Mouse (Mus musculus) limb, embryonic 10.5 days (tissue): Measurements from ENCODE around the gene Cd300e. TPM values are rescaled to one million over a fixed set of nuclear protein-coding genes. Genes with fewer than 3 reads are reported as not detected.

Source experiments
- DNase-seq: peaks from one replicate; pipeline ENCODE4 v3.0.0-alpha.2; 2017; ENCODE audit warnings: low spot score
- H3K27ac ChIP-seq: fragments of 300-500 bp; sonication (generic); 2 replicates; pipeline ENCODE4 v1.5.1; 2016; ENCODE audit warnings: mild to moderate bottlenecking
- H3K27me3 ChIP-seq: fragments of 300-500 bp; sonication (generic); 2 replicates; pipeline ENCODE4 v1.6.1; 2016; ENCODE audit warnings: low read depth, mild to moderate bottlenecking; ENCODE audit not compliant: poor library complexity, severe bottlenecking
- H3K36me3 ChIP-seq: fragments of 300-500 bp; sonication (generic); 2 replicates; pipeline ENCODE4 v1.6.1; 2016; ENCODE audit warnings: mild to moderate bottlenecking, moderate library complexity
- H3K4me1 ChIP-seq: fragments of 300-500 bp; sonication (generic); 2 replicates; pipeline ENCODE4 v1.6.1; 2016
- H3K4me3 ChIP-seq: fragments of 300-500 bp; sonication (generic); 2 replicates; pipeline ENCODE4 v1.5.1; 2016; ENCODE audit warnings: mild to moderate bottlenecking, moderate library complexity
- H3K9me3 ChIP-seq: fragments of 300-500 bp; sonication (generic); replicated peaks from 2 replicates; pipeline ENCODE4 v1.6.1; 2016; ENCODE audit warnings: mild to moderate bottlenecking
- WGBS: fragments of 180-500 bp; shearing (Covaris S2); methylation state at CpG from one replicate; pipeline ENCODE4 v1.1.7; 2016; 5-methylcytosine and 5-hydroxymethylcytosine counted together
- polyA plus RNA-seq: library from polyadenylated mRNA; unstranded; fragments of >200 nt; fragmentation: Nextera tagmentation; extraction: Ambion mirVana; gene quantifications from 2 replicates; pipeline ENCODE4 v1.2.1, GENCODE M21; 2016

Cd300e gene
- not detected in 2 replicates for polyA plus RNA-seq

- 63% methylated on average over 5 of the region's 5 CpGs for WGBS
- H3K36me3 ChIP-seq = no peaks in the 10 kb centered on the region
- no peaks in the 10 kb centered on the region for H3K27me3 ChIP-seq
- no peak within 1 kb of the TSS for H3K4me3 ChIP-seq
- peaks cover 3% of the 10 kb centered on the region; the same call in 1 of the 2 replicates for H3K4me1 ChIP-seq
- H3K27ac ChIP-seq = no peak within 1 kb of the TSS
- H3K9me3 ChIP-seq = no peaks in the 10 kb centered on the region
- DNase-seq = no peak
These were observed at the start of gene Cd300e for GRCm38 (mm10) chr11:115062077-115062476. Gene Cd300e (minus strand): TSS chr11:115062177.

GRCm38 (mm10) chr11:115110271-115110670, 48.3 kb upstream of the Cd300e start:
- 95% methylated on average over 4 of the region's 5 CpGs for WGBS
- no peak overlapping the region for H3K4me3 ChIP-seq

GRCm38 (mm10) chr11:115108176-115108575, 46.2 kb upstream of the Cd300e start:
- no peak overlapping the region for H3K4me3 ChIP-seq
- no peaks in the 10 kb centered on the region for H3K36me3 ChIP-seq
- 93% methylated on average over 8 of the region's 8 CpGs for WGBS
- no peaks in the 10 kb centered on the region for H3K27me3 ChIP-seq
- no peak for DNase-seq
- peaks cover 34% of the 10 kb centered on the region for H3K4me1 ChIP-seq
- H3K9me3 ChIP-seq = no peaks in the 10 kb centered on the region
- H3K27ac ChIP-seq = no peak overlapping the region

More at GRCm38 (mm10) chr11:115110271-115110670, 48.3 kb upstream of the Cd300e start:
- Histone ChIP-seq H3K36me3 (no peaks in the 10 kb centered on the region), H3K4me1 (peaks cover 13% of the 10 kb centered on the region), H3K27me3 (no peaks in the 10 kb centered on the region), H3K27ac (no peak overlapping the region), H3K9me3 (no peaks in the 10 kb centered on the region)
- no peak for DNase-seq

- no peak for DNase-seq
- H3K4me1 ChIP-seq = peaks cover 40% of the 10 kb centered on the region
- no peaks in the 10 kb centered on the region for H3K9me3 ChIP-seq
- no peak overlapping the region for H3K27ac ChIP-seq
- WGBS = 70% methylated on average over 4 of the region's 4 CpGs
- H3K27me3 ChIP-seq = no peaks in the 10 kb centered on the region
- H3K36me3 ChIP-seq = no peaks in the 10 kb centered on the region
- no peak overlapping the region for H3K4me3 ChIP-seq
These were observed 45.5 kb upstream of the Cd300e start for GRCm38 (mm10) chr11:115107403-115107916.

GRCm38 (mm10) chr11:115106638-115107037, 44.7 kb upstream of the Cd300e start:
- WGBS = 89% methylated on average over 2 of the region's 2 CpGs

GRCm38 (mm10) chr11:115104769-115105563, 43.0 kb upstream of the Cd300e start:
- whole genome bisulfite sequencing = 61% methylated on average over 8 of the region's 8 CpGs
- peak overlapping the region; percentile 77 for H3K27ac ChIP-seq
- H3K9me3 ChIP-seq = no peaks in the 10 kb centered on the region
- H3K36me3 ChIP-seq = no peaks in the 10 kb centered on the region
- no peak overlapping the region for H3K4me3 ChIP-seq
- DNase-seq = no peak
- no peaks in the 10 kb centered on the region for H3K27me3 ChIP-seq
- H3K4me1 ChIP-seq = peaks cover 65% of the 10 kb centered on the region

More at GRCm38 (mm10) chr11:115106638-115107037, 44.7 kb upstream of the Cd300e start:
- Histone ChIP-seq H3K36me3 (no peaks in the 10 kb centered on the region), H3K27me3 (no peaks in the 10 kb centered on the region), H3K4me3 (no peak overlapping the region), H3K4me1 (peaks cover 48% of the 10 kb centered on the region), H3K9me3 (no peaks in the 10 kb centered on the region), H3K27ac (no peak overlapping the region)
- no peak for DNase-seq

GRCm38 (mm10) chr11:115103470-115104413, 41.8 kb upstream of the Cd300e start:
- Histone ChIP-seq H3K36me3 (no peaks in the 10 kb centered on the region), H3K4me3 (no peak overlapping the region), H3K27me3 (no peaks in the 10 kb centered on the region), H3K9me3 (no peaks in the 10 kb centered on the region), H3K27ac (peak overlapping the region; percentile 77), H3K4me1 (peaks cover 77% of the 10 kb centered on the region)
- peak; percentile 65 for DNase-seq
- WGBS = 58% methylated on average over 25 of the region's 25 CpGs

- Histone ChIP-seq H3K27ac (peak overlapping the region; percentile 77; the same call in 1 of the 2 replicates), H3K4me3 (no peak overlapping the region), H3K9me3 (no peaks in the 10 kb centered on the region), H3K36me3 (no peaks in the 10 kb centered on the region), H3K27me3 (no peaks in the 10 kb centered on the region), H3K4me1 (peaks cover 75% of the 10 kb centered on the region)
- 87% methylated on average over 9 of the region's 9 CpGs for WGBS
- no peak for DNase-seq
These were observed 40.1 kb upstream of the Cd300e start for GRCm38 (mm10) chr11:115102116-115102515.

- WGBS = 41% methylated on average over 6 of the region's 6 CpGs
- H3K4me3 ChIP-seq = no peak overlapping the region
- no peaks in the 10 kb centered on the region for H3K9me3 ChIP-seq
- no peaks in the 10 kb centered on the region for H3K36me3 ChIP-seq
- peaks cover 75% of the 10 kb centered on the region for H3K4me1 ChIP-seq
- H3K27ac ChIP-seq = peak overlapping the region; percentile 77
- no peaks in the 10 kb centered on the region for H3K27me3 ChIP-seq
- DNase-seq = no peak
These were observed 39.7 kb upstream of the Cd300e start for GRCm38 (mm10) chr11:115101615-115102051.

GRCm38 (mm10) chr11:115100741-115101140, 38.8 kb upstream of the Cd300e start:
- H3K27ac ChIP-seq = peak overlapping the region; percentile 77
- no peak overlapping the region for H3K4me3 ChIP-seq
- no peaks in the 10 kb centered on the region for H3K36me3 ChIP-seq
- peaks cover 75% of the 10 kb centered on the region for H3K4me1 ChIP-seq
- H3K27me3 ChIP-seq = no peaks in the 10 kb centered on the region
- no peak for DNase-seq
- 15% methylated on average over 7 of the region's 7 CpGs for WGBS
- no peaks in the 10 kb centered on the region for H3K9me3 ChIP-seq

GRCm38 (mm10) chr11:115100032-115100621, 38.1 kb upstream of the Cd300e start:
- no peak for DNase-seq
- peak overlapping the region; percentile 26; the same call in 1 of the 2 replicates for H3K27ac ChIP-seq
- 66% methylated on average over 5 of the region's 5 CpGs for WGBS
- H3K9me3 ChIP-seq = no peaks in the 10 kb centered on the region
- H3K36me3 ChIP-seq = no peaks in the 10 kb centered on the region
- no peaks in the 10 kb centered on the region for H3K27me3 ChIP-seq
- H3K4me1 ChIP-seq = peaks cover 72% of the 10 kb centered on the region
- no peak overlapping the region for H3K4me3 ChIP-seq

GRCm38 (mm10) chr11:115099241-115099840, 37.4 kb upstream of the Cd300e start:
- no peaks in the 10 kb centered on the region for H3K36me3 ChIP-seq
- H3K27ac ChIP-seq = peak overlapping the region; percentile 63
- H3K4me1 ChIP-seq = peaks cover 64% of the 10 kb centered on the region
- no peaks in the 10 kb centered on the region for H3K9me3 ChIP-seq
- peak; percentile 80 for DNase-seq
- 22% methylated on average over 16 of the region's 16 CpGs for WGBS
- no peaks in the 10 kb centered on the region for H3K27me3 ChIP-seq
- H3K4me3 ChIP-seq = peak overlapping the region; percentile 24; the same call in 1 of the 2 replicates
